Mouse (Mus musculus) kidney, adult 18-20 months (tissue): ENCODE data around the gene Gm21992.

ENCODE experiments used
- DNase-seq: peaks from one replicate; pipeline ENCODE4 v3.0.0; 2021

Gm21992 gene

DNA sequence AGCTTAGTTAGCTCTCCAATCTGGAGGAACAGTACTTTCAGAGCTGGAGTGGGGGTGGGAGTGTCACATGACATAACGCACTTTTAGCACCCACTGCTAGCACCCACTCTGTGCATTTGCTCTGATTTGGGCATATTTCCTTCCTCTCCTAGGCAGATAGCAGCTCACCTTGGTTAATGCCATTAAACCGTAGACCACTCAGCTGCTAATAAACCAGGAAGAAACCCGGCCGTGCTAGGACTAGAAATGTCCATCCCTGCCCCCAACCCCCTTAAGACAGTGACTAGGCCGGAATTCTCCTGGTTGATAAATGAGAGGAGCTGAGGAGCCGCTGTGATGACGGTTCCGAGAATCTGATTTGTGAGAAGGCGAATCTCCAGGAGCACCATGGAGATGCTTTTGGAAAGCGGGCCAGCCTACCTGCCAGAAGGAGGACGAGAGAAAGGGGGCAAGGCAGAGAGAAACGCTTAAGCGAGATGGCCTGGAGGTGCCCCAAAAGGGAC lies 100.3 kb downstream of the Gm21992 start, which contains the start of gene Sptbn2:
TSS of gene Sptbn2 (plus strand) at position 70 of the 503 bp plus-strand sequence.
- no peak for DNase-seq

DNA sequence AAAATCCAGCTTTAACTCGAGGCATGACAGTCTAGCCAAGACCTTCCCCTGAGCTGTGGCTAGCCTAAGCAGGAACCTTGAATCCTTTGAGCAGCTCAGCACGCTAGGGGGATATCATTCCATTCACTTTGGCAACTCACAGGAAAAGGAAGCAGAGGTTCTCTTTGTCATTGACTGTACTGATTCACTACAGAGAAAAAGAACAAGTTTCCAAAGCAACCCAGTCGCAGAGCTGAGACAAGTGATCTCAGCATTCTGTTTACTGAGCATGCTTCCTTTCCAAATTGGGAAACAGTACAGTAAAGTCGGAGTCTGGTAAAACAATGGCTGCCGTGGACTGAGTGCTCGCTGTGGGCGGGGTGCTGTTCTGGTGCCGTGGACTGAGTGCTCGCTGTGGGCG lies 102.6 kb downstream of the Gm21992 start:
- DNase-seq: no peak

DNA sequence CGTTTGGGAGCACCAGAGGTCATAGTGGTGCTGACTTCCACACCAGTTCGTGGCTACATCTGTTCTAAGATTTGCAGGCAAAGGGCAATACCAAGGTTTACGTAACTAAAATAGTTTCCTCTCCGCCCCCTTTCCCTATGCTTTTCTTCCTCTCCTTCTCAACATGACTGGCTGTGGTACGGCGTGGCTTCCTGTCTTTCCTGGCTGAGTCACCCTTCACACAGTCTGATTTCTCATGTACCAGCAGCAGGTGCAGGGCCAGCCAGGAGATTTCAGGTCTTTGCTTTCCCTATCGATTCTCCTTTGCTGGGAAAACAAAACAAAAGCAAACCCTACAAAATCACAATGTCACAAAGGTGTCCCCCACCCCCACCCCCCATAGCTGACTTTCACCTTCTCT lies 110.2 kb downstream of the Gm21992 start:
- DNase-seq: no peak

DNA sequence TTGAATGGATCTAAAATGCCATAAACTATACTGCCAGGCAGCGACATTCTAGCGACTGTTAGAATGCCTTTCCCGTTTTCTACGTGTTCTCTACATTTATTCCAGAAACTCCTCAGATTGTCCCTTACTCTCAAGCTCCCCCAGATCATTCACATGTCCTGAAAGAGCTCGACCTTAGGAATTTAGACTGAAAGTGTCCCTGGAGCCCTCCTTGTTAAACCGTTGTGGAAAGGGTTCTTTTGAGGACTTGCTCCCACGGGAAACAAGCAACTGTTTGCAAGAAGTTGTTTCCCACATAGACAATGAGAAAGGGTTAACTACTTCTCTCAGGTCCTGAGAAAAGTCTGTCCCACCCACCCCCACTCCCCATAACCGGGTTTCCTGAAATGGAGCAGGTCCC lies 110.8 kb downstream of the Gm21992 start:
- DNase-seq: no peak

DNA sequence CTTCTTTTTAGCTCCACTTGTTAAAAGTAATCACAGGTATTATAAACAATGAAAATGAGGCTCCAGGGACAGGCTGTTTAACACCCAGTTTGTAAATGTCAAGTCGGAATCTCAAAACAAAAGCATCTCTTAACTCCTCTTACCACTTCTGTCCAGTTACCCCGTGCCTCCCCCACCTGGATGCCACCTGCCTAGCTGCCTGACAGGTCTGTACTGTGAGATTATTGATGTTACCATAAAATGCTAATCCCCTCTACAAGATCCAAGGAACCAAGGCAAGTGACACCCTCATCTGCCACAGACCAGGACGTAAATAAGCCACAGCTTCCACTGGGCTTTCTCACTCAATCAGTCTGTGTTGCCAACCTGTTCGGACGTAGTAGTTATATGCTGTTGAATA lies 111.6 kb downstream of the Gm21992 start:
- DNase-seq: no peak

DNA sequence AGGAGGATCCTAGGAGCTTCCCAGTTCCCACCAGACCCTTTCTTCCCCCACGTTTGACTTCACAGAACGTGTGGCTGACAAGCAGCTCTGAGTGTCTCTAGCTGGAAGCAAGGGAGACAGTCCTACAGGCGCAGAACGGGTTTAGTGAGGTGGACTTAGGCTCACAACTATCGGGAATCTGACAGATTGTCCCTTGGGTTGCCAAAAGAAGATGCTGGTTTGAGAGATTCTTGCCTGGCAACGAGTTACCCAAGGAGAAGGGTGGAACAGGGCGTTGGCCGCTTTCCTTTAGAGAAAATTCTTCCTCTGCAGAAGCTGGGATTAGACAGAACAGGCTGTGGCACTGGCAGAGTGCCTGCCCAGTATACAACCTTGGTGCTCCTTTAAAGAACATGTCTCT lies 112.6 kb downstream of the Gm21992 start:
- no peak for DNase-seq

DNA sequence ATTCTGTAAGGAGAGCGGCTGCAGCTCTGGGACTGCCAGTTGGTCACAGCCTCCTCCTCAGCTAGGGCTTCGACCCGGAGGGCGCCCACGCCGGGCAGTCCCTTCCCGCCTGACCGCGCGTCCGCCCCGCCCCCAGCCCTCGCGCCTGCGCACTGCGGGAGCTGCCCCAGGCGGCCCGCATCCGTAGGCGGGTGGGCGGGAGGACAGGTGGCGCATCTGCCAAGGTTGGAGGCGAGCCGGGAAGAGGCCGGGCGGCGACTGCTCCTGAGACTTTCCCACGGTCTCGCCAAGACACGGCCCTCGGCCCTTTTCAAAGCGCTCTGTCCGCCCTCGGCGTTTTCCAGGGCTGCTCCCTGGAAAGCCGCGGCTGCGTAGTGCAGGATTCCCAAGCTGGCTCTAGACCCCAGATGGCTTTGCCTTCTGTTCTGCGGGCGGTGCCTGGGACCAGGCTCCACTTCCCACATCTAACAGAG lies 113.2 kb downstream of the Gm21992 start, which contains the start of gene Gm960:
TSS of gene Gm960 (minus strand) at position 464 of the 473 bp plus-strand sequence.
- peak; percentile 77 for DNase-seq

DNA sequence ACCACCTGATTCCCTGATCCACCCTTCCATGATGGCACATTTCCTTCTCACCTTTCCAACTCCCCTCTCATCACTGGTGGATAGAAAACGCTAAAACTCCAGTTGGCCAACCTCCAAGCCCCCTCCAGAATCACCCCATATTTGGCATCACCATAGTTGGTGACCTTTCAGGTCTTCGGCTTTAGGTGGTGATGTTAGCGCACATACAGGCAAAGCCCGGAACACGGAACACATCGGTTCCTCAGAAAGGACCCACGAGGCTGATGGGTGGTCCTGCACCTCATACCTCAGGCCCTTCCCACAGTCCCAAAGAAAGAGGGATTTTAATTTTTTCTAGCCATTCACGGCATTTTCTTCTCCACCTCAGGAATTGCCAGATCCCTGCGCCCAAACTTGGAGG lies 113.7 kb downstream of the Gm21992 start:
- DNase-seq: no peak

DNA sequence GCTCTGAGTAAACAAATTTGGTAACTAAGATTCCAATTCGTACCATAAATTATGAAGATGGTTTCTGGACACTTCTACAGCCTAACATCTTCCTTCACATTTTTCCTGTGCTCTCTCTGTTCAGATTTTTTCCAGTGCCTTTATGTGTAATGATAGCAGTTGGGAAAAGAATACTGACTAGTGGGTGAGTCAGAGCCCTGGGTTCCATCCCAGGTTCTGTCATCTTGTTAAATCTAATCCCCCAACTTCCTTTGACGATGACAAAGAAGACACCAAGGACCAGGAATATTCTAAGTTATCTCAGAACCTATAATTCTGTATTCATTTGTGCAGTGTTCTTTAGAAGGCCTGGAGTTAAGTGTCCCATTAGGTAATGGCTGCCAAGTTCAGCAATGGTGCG lies 114.3 kb downstream of the Gm21992 start:
- DNase-seq: no peak

DNA sequence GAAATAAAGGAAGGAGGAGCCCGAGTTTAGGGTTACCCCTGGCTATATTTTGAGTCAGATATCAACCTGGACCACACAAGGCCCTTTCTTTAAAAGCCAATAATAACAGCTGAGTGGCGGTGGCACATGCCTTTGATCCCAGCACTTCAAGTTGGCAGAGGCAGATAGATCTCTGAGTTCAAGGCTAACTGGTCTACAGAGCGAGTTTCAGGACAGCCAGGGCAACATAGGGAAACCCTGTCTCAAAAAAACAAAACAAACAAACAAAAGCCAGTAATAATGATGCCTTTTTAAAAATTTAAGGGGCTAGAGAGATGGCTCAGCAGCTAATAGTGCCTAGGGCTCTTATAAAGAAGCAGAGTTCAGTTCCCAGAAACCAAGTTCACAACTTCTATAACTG lies 117.1 kb downstream of the Gm21992 start:
- no peak for DNase-seq
